Mouse (Mus musculus) CH12.LX (cell line): ENCODE measurements around the gene Pdss2. TPM values are rescaled to one million over a fixed set of nuclear protein-coding genes. Genes with fewer than 3 reads are reported as not detected.

Experiments
- DNase-seq: peaks from one replicate; pipeline ENCODE4 v3.0.0-alpha.2; 2013; ENCODE audit errors: extremely low read depth
- H3K27ac ChIP-seq: 2 replicates; pipeline ENCODE4 v1.5.1; 2012; ENCODE audit warnings: low read depth, mild to moderate bottlenecking, control low read depth, moderate library complexity; ENCODE audit not compliant: insufficient read depth
- H3K27me3 ChIP-seq: replicated peaks from 2 replicates; pipeline ENCODE3; 2012; ENCODE audit warnings: inconsistent platforms
- H3K36me3 ChIP-seq, 2 experiments: replicated peaks in 1 of 2; 2 replicates each; pipeline versions ENCODE3 to v1.6.1; 2012; ENCODE audit warnings: inconsistent platforms in 1 of 2, low read length in 1 of 2, mild to moderate bottlenecking in 1 of 2, mixed read lengths in 1 of 2, moderate library complexity in 1 of 2; ENCODE audit not compliant: control insufficient read depth in 1 of 2, insufficient read depth in 1 of 2
- H3K4me1 ChIP-seq, 2 experiments: 2 replicates each; pipeline ENCODE4 v1.6.1; 2012; ENCODE audit warnings: inconsistent platforms in 1 of 2, moderate library complexity in 1 of 2; ENCODE audit not compliant: insufficient read depth in 2 of 2, control insufficient read depth in 1 of 2
- H3K4me2 ChIP-seq: 2 replicates; pipeline ENCODE4 v1.6.1; 2012; ENCODE audit warnings: low read depth, mild to moderate bottlenecking, control low read depth; ENCODE audit not compliant: poor library complexity, insufficient read depth, severe bottlenecking
- H3K4me3 ChIP-seq, 3 experiments: fragments of 150-350 bp in 1 of 3; sonication (generic) in 1 of 3; replicated peaks in 1 of 3; 2 replicates each; pipeline versions ENCODE3 to v1.5.1; 2011 to 2012; ENCODE audit warnings: low read depth in 2 of 3, low read length in 2 of 3, mild to moderate bottlenecking in 2 of 3, moderate library complexity in 2 of 3, control low read depth in 1 of 3, improper control_type of control experiment in 1 of 3, inconsistent platforms in 1 of 3, mixed read lengths in 1 of 3; ENCODE audit not compliant: poor library complexity in 1 of 3
- H3K79me2 ChIP-seq: replicated peaks from 2 replicates; pipeline ENCODE4 v1.6.1; 2012; ENCODE audit warnings: mild to moderate bottlenecking, moderate library complexity; ENCODE audit not compliant: control insufficient read depth, poor library complexity, insufficient read depth, severe bottlenecking; ENCODE audit errors: extremely low read depth
- H3K9ac ChIP-seq: 2 replicates; pipeline ENCODE4 v1.6.1; 2012; ENCODE audit warnings: low read depth, mild to moderate bottlenecking, control low read depth, moderate library complexity; ENCODE audit not compliant: insufficient read depth
- H3K9me3 ChIP-seq: replicated peaks from 2 replicates; pipeline ENCODE3; 2012; ENCODE audit warnings: low read length, inconsistent platforms, mixed read lengths
- BHLHE40 ChIP-seq: IDR thresholded peaks from 2 replicates; pipeline ENCODE4 v1.6.1; 2011; ENCODE audit warnings: mild to moderate bottlenecking, low read depth, low read length, improper control_type of control experiment
- CHD1 ChIP-seq: IDR thresholded peaks from 2 replicates; pipeline ENCODE4 v1.6.1; 2012; ENCODE audit warnings: low read depth, low read length, improper control_type of control experiment, inconsistent platforms
- CHD2 ChIP-seq: IDR thresholded peaks from 2 replicates; pipeline ENCODE4 v1.6.1; 2011; ENCODE audit warnings: low read length, improper control_type of control experiment
- E2F4 ChIP-seq: IDR thresholded peaks from 2 replicates; pipeline ENCODE4 v1.6.1; 2011; ENCODE audit warnings: low read depth, low read length, improper control_type of control experiment; ENCODE audit not compliant: insufficient replicate concordance
- EP300 ChIP-seq: IDR thresholded peaks from 2 replicates; pipeline ENCODE4 v1.6.1; 2011; ENCODE audit warnings: low read length, improper control_type of control experiment
- ETS1 ChIP-seq: conservative IDR thresholded peaks from 2 replicates; pipeline ENCODE4 v1.6.1; 2012; ENCODE audit warnings: low read depth, mild to moderate bottlenecking, inconsistent platforms, low read length, improper control_type of control experiment, moderate library complexity
- HCFC1 ChIP-seq: IDR thresholded peaks from 2 replicates; pipeline ENCODE4 v1.6.1; 2012; ENCODE audit warnings: low read depth, mild to moderate bottlenecking, inconsistent platforms, low read length, improper control_type of control experiment
- IRF4 ChIP-seq: IDR thresholded peaks from 2 replicates; pipeline ENCODE4 v1.6.1; 2014; ENCODE audit warnings: low read depth, mild to moderate bottlenecking, inconsistent platforms, low read length, improper control_type of control experiment
- JUND ChIP-seq: conservative IDR thresholded peaks from 2 replicates; pipeline ENCODE4 v1.6.1; 2011; ENCODE audit warnings: low read depth, low read length, improper control_type of control experiment
- KAT2A ChIP-seq: IDR thresholded peaks from 2 replicates; pipeline ENCODE4 v1.6.1; 2012; ENCODE audit warnings: low read length, improper control_type of control experiment, inconsistent platforms; ENCODE audit not compliant: insufficient replicate concordance
- MAFK ChIP-seq: IDR thresholded peaks from 2 replicates; pipeline ENCODE4 v1.6.1; 2011; ENCODE audit warnings: low read length, improper control_type of control experiment; ENCODE audit not compliant: insufficient replicate concordance
- MAX ChIP-seq: IDR thresholded peaks from 2 replicates; pipeline ENCODE4 v1.6.1; 2011; ENCODE audit warnings: low read length, improper control_type of control experiment
- MAZ ChIP-seq: IDR thresholded peaks from 2 replicates; pipeline ENCODE4 v1.6.1; 2012; ENCODE audit warnings: low read depth, mild to moderate bottlenecking, inconsistent platforms, low read length, improper control_type of control experiment, moderate library complexity
- MEF2A ChIP-seq: IDR thresholded peaks from 2 replicates; pipeline ENCODE4 v1.6.1; 2014; ENCODE audit warnings: low read depth, mild to moderate bottlenecking, inconsistent platforms, low read length, improper control_type of control experiment, borderline replicate concordance
- RCOR1 ChIP-seq: conservative IDR thresholded peaks from 2 replicates; pipeline ENCODE4 v1.6.1; 2012; ENCODE audit warnings: low read depth, mild to moderate bottlenecking, inconsistent platforms, low read length, improper control_type of control experiment
- SIN3A ChIP-seq: IDR thresholded peaks from 2 replicates; pipeline ENCODE4 v1.6.1; 2012; ENCODE audit warnings: low read length, improper control_type of control experiment, inconsistent platforms
- TCF12 ChIP-seq: IDR thresholded peaks from 2 replicates; pipeline ENCODE4 v1.6.1; 2014; ENCODE audit warnings: low read depth, mild to moderate bottlenecking, inconsistent platforms, low read length, improper control_type of control experiment
- USF2 ChIP-seq: conservative IDR thresholded peaks from 2 replicates; pipeline ENCODE4 v1.6.1; 2011; ENCODE audit warnings: low read depth, low read length, improper control_type of control experiment
- ZMIZ1 ChIP-seq: IDR thresholded peaks from 2 replicates; pipeline ENCODE4 v1.6.1; 2012; ENCODE audit warnings: low read depth, mild to moderate bottlenecking, inconsistent platforms, low read length, improper control_type of control experiment
- ZNF384 ChIP-seq: IDR thresholded peaks from 2 replicates; pipeline ENCODE4 v1.6.1; 2012; ENCODE audit warnings: low read depth, low read length, improper control_type of control experiment, inconsistent platforms
- dilution Hi-C: fragments of 300-500 bp; cut with MboI; formaldehyde crosslinking; loops from 2 replicates; pipeline ENCODE4 v1.14.3; 2020; ENCODE audit warnings: low sequenced_read_pairs; ENCODE audit not compliant: extremely low pct_unique_long_range_greater_than_20kb, extremely low pct_ligation_motif_present
- in situ Hi-C: fragments of 300-500 bp; cut with MboI; formaldehyde crosslinking; loops from 3 replicates; pipeline ENCODE4 v1.14.3; 2019; ENCODE audit warnings: low sequenced_read_pairs, low pct_ligation_motif_present, low pct_unique_long_range_greater_than_20kb, mixed read lengths
- polyA plus RNA-seq: library from polyadenylated mRNA; unstranded; fragments of >175 nt; gene quantifications from 2 replicates; pipeline ENCODE4 v1.2.1, GENCODE M21; 2012; ENCODE audit warnings: low read depth; ENCODE audit not compliant: insufficient read length
- total RNA-seq, 2 experiments: library from RNA; depleted of rRNA; stranded (reverse); fragments of 300-350 nt in 1 of 2; fragments of >200 nt in 1 of 2; gene quantifications; 2 replicates each; pipeline ENCODE4 v1.2.3; 2012 to 2014

Pdss2 gene
- total and polyA plus RNA-seq, 3 experiments: 11.1 to 17.9 (median 14.3) TPM

- in situ Hi-C loops: no loop called here
- H3K9me3 ChIP-seq: no peaks in the 10 kb centered on the region
- H3K36me3 ChIP-seq: peaks cover 0 to 2% of the 10 kb centered on the region in 2 experiments
- H3K79me2 ChIP-seq: no peaks in the 10 kb centered on the region
- no peak for TF ChIP-seq SIN3A
- no peak for TF ChIP-seq KAT2A
- TF ChIP-seq ZNF384: 0 out of 2 replicates have a peak, but pooled peaks have one; percentile 20
- TF ChIP-seq BHLHE40: no peak
- TF ChIP-seq E2F4: no peak
- TF ChIP-seq, all 38 proteins: peak for 1
- Histone ChIP-seq H3K4me1 (peaks cover 0 to 4% of the 10 kb centered on the region in 2 experiments; a peak in 1 of 4 replicates), H3K4me2 (no peak overlapping the region), H3K27ac (no peak overlapping the region), H3K27me3 (no peaks in the 10 kb centered on the region), H3K9ac (no peak overlapping the region), H3K4me3 (no peak overlapping the region)
- peak; percentile 6 for DNase-seq
- dilution Hi-C loops: no loop called here
These were observed 118.5 kb downstream of the Pdss2 start for GRCm38 (mm10) chr10:43339811-43340210.

DNA sequence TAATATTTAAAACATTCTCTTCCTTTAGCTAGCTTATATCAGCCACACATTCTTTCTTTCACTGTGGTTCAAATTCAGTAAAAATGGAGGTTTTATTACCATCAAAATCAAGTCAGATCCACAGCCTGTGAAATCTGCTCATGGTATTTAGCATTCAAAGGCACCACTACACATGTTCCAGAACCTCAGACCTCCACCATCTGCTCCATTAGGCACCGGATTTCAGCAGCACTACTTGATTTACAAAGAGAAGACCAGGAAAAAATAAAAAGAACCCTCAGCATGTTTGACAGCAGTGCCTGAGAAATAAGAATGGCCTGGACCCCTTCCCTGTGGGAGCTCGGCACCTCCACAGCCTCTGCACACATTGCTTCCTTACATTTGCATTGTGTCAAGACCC, 128.4 kb downstream of the Pdss2 start:
- Histone ChIP-seq H3K36me3 (peaks cover 7 to 38% of the 10 kb centered on the region in 2 experiments), H3K27me3 (no peaks in the 10 kb centered on the region), H3K9ac (no peak overlapping the region), H3K4me1 (no peaks in the 10 kb centered on the region), H3K27ac (no peak overlapping the region), H3K79me2 (no peaks in the 10 kb centered on the region), H3K4me2 (no peak overlapping the region), H3K9me3 (no peaks in the 10 kb centered on the region), H3K4me3 (no peak overlapping the region)
- in situ Hi-C loops (no loop called here), dilution Hi-C loops (no loop called here)
- DNase-seq: no peak
- TF ChIP-seq E2F4 (no peak), EP300 (no peak), MAFK (no peak)

DNA sequence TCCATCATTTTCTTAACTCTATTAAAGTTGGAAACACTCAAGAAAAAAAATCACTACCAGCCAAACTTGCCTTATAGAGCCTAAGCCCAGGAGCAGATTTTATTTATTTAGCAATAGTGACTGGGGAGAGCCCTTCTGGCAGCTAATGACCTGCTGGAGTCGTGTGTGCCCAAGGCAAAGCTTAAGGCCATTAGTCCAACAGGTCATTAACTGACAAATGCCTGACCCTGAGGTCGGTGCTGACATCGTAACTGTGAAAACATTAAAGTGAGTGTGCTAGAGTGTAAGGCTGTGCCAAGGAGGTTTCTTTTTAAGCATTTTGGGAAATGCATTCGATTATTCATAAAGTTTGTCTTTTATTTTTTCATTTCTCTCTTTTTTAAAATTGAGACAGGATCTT, 136.6 kb downstream of the Pdss2 start:
- no peak for TF ChIP-seq ZMIZ1
- TF ChIP-seq TCF12: no peak
- TF ChIP-seq MAFK: no peak
- TF ChIP-seq MEF2A: no peak
- no peak for TF ChIP-seq CHD2
- TF ChIP-seq RCOR1: no peak
- TF ChIP-seq IRF4: no peak
- TF ChIP-seq EP300: no peak
- no peak for TF ChIP-seq BHLHE40
- no peak for TF ChIP-seq ETS1
- no peak for TF ChIP-seq E2F4
- TF ChIP-seq CHD1: no peak
- no peak for TF ChIP-seq MAZ
- TF ChIP-seq USF2: no peak
- TF ChIP-seq JUND: no peak
- no peak for TF ChIP-seq HCFC1
- TF ChIP-seq MAX: no peak
- TF ChIP-seq, all 38 proteins: peak for 0
- no peak overlapping the region for H3K4me3 ChIP-seq
- H3K4me1 ChIP-seq: no peaks in the 10 kb centered on the region; a peak in 1 of 4 replicates
- H3K36me3 ChIP-seq: peaks cover 4 to 21% of the 10 kb centered on the region in 2 experiments
- in situ Hi-C loops: no loop called here
- no peak for DNase-seq
- no peak overlapping the region for H3K4me2 ChIP-seq
- dilution Hi-C loops: no loop called here
- no peaks in the 10 kb centered on the region for H3K9me3 ChIP-seq
- no peaks in the 10 kb centered on the region for H3K27me3 ChIP-seq
- H3K9ac ChIP-seq: no peak overlapping the region
- no peaks in the 10 kb centered on the region for H3K79me2 ChIP-seq
- H3K27ac ChIP-seq: no peak overlapping the region
